Mouse (Mus musculus): ENCODE results near the gene Grik3. TPM values are rescaled to one million over a fixed set of nuclear protein-coding genes. Genes with fewer than 3 reads are reported as not detected.

Grik3 gene
- polyA plus RNA-seq, 1 experiment from 2014 or later: 7.9 TPM

- H3K36me3 ChIP-seq: no peaks in the 10 kb centered on the region
- H3K4me2 ChIP-seq (replicated peaks): no peak overlapping the region
- peaks cover 6% of the 10 kb centered on the region; the same call in 1 of the 2 replicates for H3K27me3 ChIP-seq
- H3K4me1 ChIP-seq: peaks cover 37% of the 10 kb centered on the region
- H3K4me3 ChIP-seq: no peak overlapping the region
- ATAC-seq (replicated peaks): no peak
- no peak overlapping the region for H3K9ac ChIP-seq (replicated peaks)
- H3K27ac ChIP-seq (replicated peaks): peak overlapping the region; percentile 72
- H3K9me3 ChIP-seq: no peaks in the 10 kb centered on the region
- WGBS: 34% methylated on average over 9 of the region's 9 CpGs
Observed at GRCm38 (mm10) chr4:125533965-125534364, 43.5 kb downstream of the Grik3 start.

DNA sequence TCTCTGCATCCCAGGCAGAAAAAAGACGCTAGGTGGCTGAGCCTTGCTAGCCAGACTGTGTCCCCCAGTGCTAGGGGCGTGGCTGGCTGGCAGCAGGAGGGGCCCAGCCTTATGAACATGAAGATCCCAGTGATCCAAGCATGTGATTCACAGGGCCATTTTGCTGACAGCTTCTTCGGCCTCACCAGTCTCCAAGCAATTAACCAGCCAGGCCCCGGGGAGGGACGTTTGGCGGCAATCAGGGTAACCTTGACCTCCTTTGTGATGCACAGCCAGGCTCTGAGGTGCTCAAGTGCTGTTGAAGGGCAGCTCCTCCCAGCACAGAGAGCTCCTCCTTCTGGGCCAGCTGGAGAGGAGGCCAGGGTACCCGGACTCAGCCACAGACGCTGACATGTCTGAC lies 43.9 kb downstream of the Grik3 start:
- H3K27ac ChIP-seq (replicated peaks): peak overlapping the region; percentile 72
- ATAC-seq (replicated peaks): peak; percentile 50; the same call in 1 of the 2 replicates
- 6% methylated on average over 8 of the region's 8 CpGs for WGBS
- H3K4me1 ChIP-seq: peaks cover 37% of the 10 kb centered on the region
- peaks cover 6% of the 10 kb centered on the region; the same call in 1 of the 2 replicates for H3K27me3 ChIP-seq
- H3K9me3 ChIP-seq: no peaks in the 10 kb centered on the region
- H3K4me3 ChIP-seq: no peak overlapping the region
- H3K4me2 ChIP-seq (replicated peaks): no peak overlapping the region
- no peak overlapping the region for H3K9ac ChIP-seq (replicated peaks)
- no peaks in the 10 kb centered on the region for H3K36me3 ChIP-seq

DNA sequence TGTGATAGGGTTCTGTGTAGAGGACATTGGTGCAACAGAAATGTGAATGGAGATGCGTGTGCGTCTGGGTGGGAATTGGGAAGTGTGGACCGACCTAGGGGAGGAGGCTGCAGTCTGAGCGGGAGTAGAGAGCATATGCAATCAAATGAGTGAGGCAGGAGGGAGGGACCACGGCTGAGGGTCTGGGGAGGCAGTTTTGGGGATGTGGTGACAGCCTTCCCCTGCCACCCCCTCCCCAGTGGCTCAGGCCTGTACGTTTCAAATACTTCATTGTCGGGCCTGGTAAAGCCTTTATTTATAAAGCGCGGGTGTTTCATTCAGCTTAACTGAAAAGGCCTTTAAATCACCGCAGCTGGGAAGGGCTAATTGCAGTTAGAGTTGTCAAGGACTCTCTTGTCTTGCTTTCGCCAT lies 44.5 kb downstream of the Grik3 start:
- Histone ChIP-seq H3K4me2 (replicated peaks) (peak overlapping the region; percentile 21; the same call in 1 of the 2 replicates), H3K27me3 (peaks cover 6% of the 10 kb centered on the region; the same call in 1 of the 2 replicates), H3K9ac (replicated peaks) (no peak overlapping the region), H3K4me3 (no peak overlapping the region), H3K36me3 (no peaks in the 10 kb centered on the region), H3K27ac (replicated peaks) (peak overlapping the region; percentile 72), H3K4me1 (peaks cover 37% of the 10 kb centered on the region), H3K9me3 (no peaks in the 10 kb centered on the region)
- 2% methylated on average over 11 of the region's 11 CpGs for WGBS
- peak; percentile 85 for ATAC-seq (replicated peaks)

GRCm38 (mm10) chr4:125535465-125535864 lies 45.0 kb downstream of the Grik3 start:
- Histone ChIP-seq H3K4me1 (peaks cover 37% of the 10 kb centered on the region), H3K4me2 (replicated peaks) (no peak overlapping the region), H3K27ac (replicated peaks) (peak overlapping the region; percentile 72), H3K9me3 (no peaks in the 10 kb centered on the region), H3K9ac (replicated peaks) (no peak overlapping the region), H3K4me3 (no peak overlapping the region), H3K27me3 (peaks cover 8% of the 10 kb centered on the region; the same call in 1 of the 2 replicates), H3K36me3 (no peaks in the 10 kb centered on the region)
- ATAC-seq (replicated peaks): no peak
- 5% methylated on average over 7 of the region's 7 CpGs for WGBS

GRCm38 (mm10) chr4:125535977-125536376 lies 45.5 kb downstream of the Grik3 start:
- Histone ChIP-seq H3K4me3 (no peak overlapping the region), H3K4me2 (replicated peaks) (no peak overlapping the region), H3K27me3 (peaks cover 10% of the 10 kb centered on the region; the same call in 1 of the 2 replicates), H3K9ac (replicated peaks) (no peak overlapping the region), H3K36me3 (no peaks in the 10 kb centered on the region), H3K9me3 (no peaks in the 10 kb centered on the region), H3K4me1 (peaks cover 37% of the 10 kb centered on the region), H3K27ac (replicated peaks) (peak overlapping the region; percentile 72; the same call in 1 of the 2 replicates)
- ATAC-seq (replicated peaks): no peak
- 41% methylated on average over 4 of the region's 4 CpGs for WGBS

GRCm38 (mm10) chr4:125538301-125538965 lies 47.9 kb downstream of the Grik3 start:
- no peaks in the 10 kb centered on the region for H3K9me3 ChIP-seq
- 47% methylated on average over 3 of the region's 3 CpGs for WGBS
- H3K4me1 ChIP-seq: peaks cover 33% of the 10 kb centered on the region
- no peak for ATAC-seq (replicated peaks)
- H3K36me3 ChIP-seq: no peaks in the 10 kb centered on the region
- H3K27ac ChIP-seq (replicated peaks): no peak overlapping the region
- no peak overlapping the region for H3K4me2 ChIP-seq (replicated peaks)
- H3K4me3 ChIP-seq: no peak overlapping the region
- H3K9ac ChIP-seq (replicated peaks): no peak overlapping the region
- H3K27me3 ChIP-seq: peaks cover 10% of the 10 kb centered on the region; the same call in 1 of the 2 replicates

GRCm38 (mm10) chr4:125539617-125540016 lies 49.1 kb downstream of the Grik3 start:
- H3K27me3 ChIP-seq: peaks cover 10% of the 10 kb centered on the region; the same call in 1 of the 2 replicates
- H3K9me3 ChIP-seq: no peaks in the 10 kb centered on the region
- no peak for ATAC-seq (replicated peaks)
- no peak overlapping the region for H3K4me3 ChIP-seq
- no peak overlapping the region for H3K9ac ChIP-seq (replicated peaks)
- 93% methylated on average over 9 of the region's 9 CpGs for WGBS
- no peak overlapping the region for H3K4me2 ChIP-seq (replicated peaks)
- peaks cover 22% of the 10 kb centered on the region for H3K4me1 ChIP-seq
- H3K36me3 ChIP-seq: no peaks in the 10 kb centered on the region
- H3K27ac ChIP-seq (replicated peaks): no peak overlapping the region

DNA sequence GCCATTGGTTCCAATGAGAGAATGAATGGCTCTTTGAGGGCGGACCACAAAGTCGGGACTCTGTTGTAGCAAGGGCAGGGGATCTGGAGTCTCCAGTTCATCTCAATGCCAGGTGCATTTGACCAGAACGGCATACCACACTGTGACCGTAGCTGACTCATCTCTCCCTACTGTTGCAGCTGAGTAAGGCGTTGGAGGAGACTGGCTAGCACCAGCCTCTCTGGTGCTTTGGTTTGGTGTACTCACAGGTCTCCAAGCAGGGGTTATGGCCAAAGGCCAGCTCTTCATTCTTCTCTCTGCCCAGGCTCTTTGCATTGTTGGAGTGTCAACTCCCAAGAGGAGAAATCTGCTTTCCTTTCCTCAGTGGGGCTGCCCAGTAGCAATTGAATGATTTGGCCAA lies 52.7 kb downstream of the Grik3 start:
- no peak for ATAC-seq (replicated peaks)
- Histone ChIP-seq H3K4me1 (peaks cover 29% of the 10 kb centered on the region), H3K4me2 (replicated peaks) (no peak overlapping the region), H3K27ac (replicated peaks) (no peak overlapping the region), H3K27me3 (peaks cover 19% of the 10 kb centered on the region; the same call in 1 of the 2 replicates), H3K9me3 (no peaks in the 10 kb centered on the region), H3K36me3 (no peaks in the 10 kb centered on the region), H3K4me3 (no peak overlapping the region), H3K9ac (replicated peaks) (no peak overlapping the region)
- WGBS: 88% methylated on average over 5 of the region's 5 CpGs

DNA sequence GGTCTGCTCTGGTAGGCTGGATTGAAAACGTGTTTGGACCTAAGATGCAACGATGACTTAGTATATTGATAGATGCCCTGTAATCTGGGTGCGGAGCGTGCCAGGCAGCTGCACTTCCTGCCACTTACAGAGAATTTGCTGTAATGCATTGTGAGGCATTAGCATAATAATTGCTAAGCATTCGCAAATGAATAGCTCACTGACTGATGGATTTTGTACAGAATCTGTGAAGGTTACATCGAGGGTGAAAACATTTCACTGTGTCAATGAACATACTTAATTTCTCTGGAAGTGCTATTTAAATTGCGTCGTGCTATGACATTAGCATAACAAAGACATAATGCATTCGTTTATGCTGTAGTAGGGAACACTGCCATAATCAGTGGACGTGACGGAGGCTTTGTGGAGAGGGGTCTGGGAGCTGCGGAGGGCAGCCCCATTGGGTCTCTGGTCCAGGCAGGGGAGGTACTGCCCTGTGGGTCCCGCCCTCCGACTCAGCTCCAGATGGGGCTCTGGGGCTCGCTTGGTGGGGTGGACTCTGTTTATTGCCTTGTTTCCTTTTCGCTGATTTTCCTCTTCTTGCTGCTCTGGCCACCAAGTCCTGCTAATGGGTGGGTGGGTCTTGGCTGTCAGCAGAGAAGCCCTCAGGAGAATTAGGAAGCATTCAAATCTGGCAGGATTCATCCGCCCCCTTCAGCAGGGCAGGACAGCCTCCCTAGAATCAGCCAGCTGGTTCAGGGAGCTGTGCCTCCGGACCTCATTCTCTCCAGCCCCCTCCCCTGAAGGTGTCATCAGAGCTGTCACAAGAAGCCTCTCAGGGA lies 54.7 kb downstream of the Grik3 start:
- WGBS: 2% methylated on average over 18 of the region's 18 CpGs
- H3K4me2 ChIP-seq (replicated peaks): peak overlapping the region; percentile 29
- no peaks in the 10 kb centered on the region for H3K9me3 ChIP-seq
- H3K4me3 ChIP-seq: no peak overlapping the region
- peak overlapping the region; percentile 91 for H3K27ac ChIP-seq (replicated peaks)
- ATAC-seq (replicated peaks): peak; percentile 92
- peaks cover 27% of the 10 kb centered on the region for H3K4me1 ChIP-seq
- H3K9ac ChIP-seq (replicated peaks): no peak overlapping the region
- H3K27me3 ChIP-seq: peaks cover 16% of the 10 kb centered on the region; the same call in 1 of the 2 replicates
- H3K36me3 ChIP-seq: no peaks in the 10 kb centered on the region

- Histone ChIP-seq H3K36me3 (no peaks in the 10 kb centered on the region), H3K27ac (replicated peaks) (peak overlapping the region; percentile 91), H3K27me3 (peaks cover 12% of the 10 kb centered on the region; the same call in 1 of the 2 replicates), H3K9me3 (no peaks in the 10 kb centered on the region), H3K4me3 (no peak overlapping the region), H3K9ac (replicated peaks) (no peak overlapping the region), H3K4me2 (replicated peaks) (peak overlapping the region; percentile 29; the same call in 1 of the 2 replicates), H3K4me1 (peaks cover 27% of the 10 kb centered on the region)
- WGBS: 32% methylated on average over 7 of the region's 7 CpGs
- peak; percentile 71; the same call in 1 of the 2 replicates for ATAC-seq (replicated peaks)
Observed at GRCm38 (mm10) chr4:125545768-125546220, 55.3 kb downstream of the Grik3 start.

GRCm38 (mm10) chr4:125548190-125548589 lies 57.7 kb downstream of the Grik3 start:
- H3K4me2 ChIP-seq (replicated peaks): no peak overlapping the region
- no peaks in the 10 kb centered on the region for H3K36me3 ChIP-seq
- no peak for ATAC-seq (replicated peaks)
- no peaks in the 10 kb centered on the region for H3K9me3 ChIP-seq
- no peak overlapping the region for H3K9ac ChIP-seq (replicated peaks)
- H3K27me3 ChIP-seq: peaks cover 12% of the 10 kb centered on the region; the same call in 1 of the 2 replicates
- H3K27ac ChIP-seq (replicated peaks): no peak overlapping the region
- H3K4me1 ChIP-seq: peaks cover 27% of the 10 kb centered on the region
- 62% methylated on average over 5 of the region's 5 CpGs for WGBS
- no peak overlapping the region for H3K4me3 ChIP-seq

DNA sequence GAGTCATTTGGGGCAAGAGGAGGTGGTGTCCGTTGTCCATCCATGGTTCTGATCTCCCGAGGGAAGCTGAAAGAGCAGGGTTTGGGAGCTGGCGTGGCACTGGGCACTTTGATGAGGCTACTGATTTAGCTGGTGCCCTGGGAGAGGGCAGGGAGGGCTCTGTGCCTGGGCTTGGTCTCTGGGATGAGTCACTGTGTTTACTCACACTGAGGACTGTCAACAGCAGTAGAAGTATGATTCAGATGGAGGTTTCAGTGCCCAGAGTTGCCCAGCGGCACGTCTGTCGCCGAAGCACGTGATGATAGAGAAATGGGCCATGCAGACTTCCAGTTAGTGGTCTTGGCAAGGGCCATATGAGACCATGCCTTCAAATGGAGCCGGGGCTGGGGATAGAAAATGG lies 63.3 kb downstream of the Grik3 start:
- Histone ChIP-seq H3K9me3 (no peaks in the 10 kb centered on the region), H3K9ac (replicated peaks) (no peak overlapping the region), H3K4me2 (replicated peaks) (no peak overlapping the region), H3K27me3 (no peaks in the 10 kb centered on the region), H3K4me1 (0 out of 2 replicates have a peak, but pooled peaks cover under 1% of the 10 kb centered on the region), H3K4me3 (no peak overlapping the region), H3K36me3 (no peaks in the 10 kb centered on the region), H3K27ac (replicated peaks) (no peak overlapping the region)
- no peak for ATAC-seq (replicated peaks)
- WGBS: 90% methylated on average over 9 of the region's 9 CpGs

Data from forebrain, embryonic 15.5 days (tissue).